Mouse (Mus musculus) frontal cortex, postnatal 10 days (tissue): ENCODE measurements around the gene Slc2a13.

ENCODE experiments used
- DNase-seq, 2 experiments: peaks; one replicate each; pipeline ENCODE4 v3.0.0; 2022; ENCODE audit warnings: low spot score in 2 of 2, mixed read lengths in 1 of 2

The Slc2a13 gene

GRCm38 (mm10) chr15:91373203-91373584 lies 199.9 kb downstream of the Slc2a13 start:
- peak; percentile 55 to 59 for DNase-seq

GRCm38 (mm10) chr15:91372464-91373202 lies 200.4 kb downstream of the Slc2a13 start:
- DNase-seq = no peak

GRCm38 (mm10) chr15:91371859-91372394 lies 201.1 kb downstream of the Slc2a13 start:
- DNase-seq = no peak

GRCm38 (mm10) chr15:91369736-91370449 lies 203.2 kb downstream of the Slc2a13 start:
- DNase-seq = no peak

- DNase-seq = no peak
Observed at GRCm38 (mm10) chr15:91360495-91360894, 212.6 kb downstream of the Slc2a13 start.

- no peak for DNase-seq
Observed at GRCm38 (mm10) chr15:91351006-91351405, 222.1 kb downstream of the Slc2a13 start.

GRCm38 (mm10) chr15:91338350-91338749 lies 234.7 kb downstream of the Slc2a13 start:
- DNase-seq = no peak

GRCm38 (mm10) chr15:91334416-91334900 lies 238.6 kb downstream of the Slc2a13 start:
- DNase-seq = no peak

- no peak for DNase-seq
Observed at GRCm38 (mm10) chr15:91327748-91328147, 245.3 kb downstream of the Slc2a13 start.

- DNase-seq = no peak
Observed at GRCm38 (mm10) chr15:91327023-91327422, 246.0 kb downstream of the Slc2a13 start.

- DNase-seq = no peak
Observed at GRCm38 (mm10) chr15:91319376-91319775, 253.7 kb downstream of the Slc2a13 start.

- DNase-seq = no peak
Observed at GRCm38 (mm10) chr15:91316964-91317363, 256.1 kb downstream of the Slc2a13 start.

GRCm38 (mm10) chr15:91314402-91315318 lies 258.4 kb downstream of the Slc2a13 start:
- DNase-seq = no peak

- DNase-seq = no peak
Observed at GRCm38 (mm10) chr15:91304296-91304852, 268.7 kb downstream of the Slc2a13 start.

- peak; percentile 62 to 82 for DNase-seq
Observed at GRCm38 (mm10) chr15:91301366-91301765, 271.7 kb downstream of the Slc2a13 start.

- DNase-seq = no peak
Observed at GRCm38 (mm10) chr15:91299319-91299835, 273.7 kb downstream of the Slc2a13 start.

- DNase-seq = no peak
Observed at GRCm38 (mm10) chr15:91283418-91283817, 289.6 kb downstream of the Slc2a13 start.

- DNase-seq = no peak
Observed at GRCm38 (mm10) chr15:91282822-91283221, 290.2 kb downstream of the Slc2a13 start.

- DNase-seq = no peak
Observed at GRCm38 (mm10) chr15:91281521-91281920, 291.5 kb downstream of the Slc2a13 start.

GRCm38 (mm10) chr15:91279571-91279970 lies 293.5 kb downstream of the Slc2a13 start:
- no peak for DNase-seq

GRCm38 (mm10) chr15:91275961-91276360 lies 297.1 kb downstream of the Slc2a13 start:
- DNase-seq = no peak
